Mouse (Mus musculus): Measurements from ENCODE around the gene Slc31a2. TPM values are rescaled to one million over a fixed set of nuclear protein-coding genes. Genes with fewer than 3 reads are reported as not detected.

The Slc31a2 gene
- polyA plus RNA-seq, 1 experiment from 2014 or later, result 15.9 TPM

DNA sequence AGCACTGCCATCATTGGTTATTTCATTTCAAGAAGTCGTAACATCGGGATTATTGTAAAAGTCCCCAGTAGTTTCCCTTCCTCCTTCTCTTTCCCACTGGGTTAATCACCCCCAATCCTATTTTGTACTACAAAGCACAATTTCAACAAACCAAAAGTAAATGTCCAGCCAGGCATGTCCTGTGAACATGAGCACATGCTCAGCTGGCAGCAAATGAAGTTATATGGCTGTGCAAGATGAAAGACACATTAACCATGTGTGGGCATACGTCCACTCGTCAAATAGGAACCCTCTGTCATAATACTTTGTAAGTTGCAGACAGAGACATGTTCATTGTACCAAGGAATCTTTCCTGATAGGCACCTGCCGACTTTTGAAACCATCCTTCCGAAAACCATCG, 20.6 kb downstream of the Slc31a2 start:
- no peaks in the 10 kb centered on the region for H3K9me3 ChIP-seq (replicated peaks)
- no peak overlapping the region for H3K9ac ChIP-seq (replicated peaks)
- 85% methylated on average over 7 of the region's 7 CpGs for WGBS
- ATAC-seq (ENCODE audit: low FRiP score), result no peak
- no peak overlapping the region for H3K4me2 ChIP-seq
- no peak overlapping the region for H3K27ac ChIP-seq (replicated peaks)
- no peaks in the 10 kb centered on the region for H3K27me3 ChIP-seq (replicated peaks)
- peaks cover 15% of the 10 kb centered on the region for H3K4me1 ChIP-seq
- H3K36me3 ChIP-seq, result no peaks in the 10 kb centered on the region
- H3K4me3 ChIP-seq (replicated peaks), result no peak overlapping the region

- ATAC-seq (ENCODE audit: low FRiP score), result peak; percentile 18; the same call in 1 of the 2 replicates
- 79% methylated on average over 8 of the region's 8 CpGs for WGBS
- peaks cover 26% of the 10 kb centered on the region for H3K4me1 ChIP-seq
- no peaks in the 10 kb centered on the region for H3K27me3 ChIP-seq (replicated peaks)
- no peak overlapping the region for H3K9ac ChIP-seq (replicated peaks)
- peak overlapping the region; percentile 82 for H3K4me3 ChIP-seq (replicated peaks)
- no peaks in the 10 kb centered on the region for H3K9me3 ChIP-seq (replicated peaks)
- H3K4me2 ChIP-seq, result peak overlapping the region; percentile 70
- H3K27ac ChIP-seq (replicated peaks), result no peak overlapping the region
- no peaks in the 10 kb centered on the region for H3K36me3 ChIP-seq
Observed at GRCm38 (mm10) chr4:62285576-62285975, 23.2 kb downstream of the Slc31a2 start.

GRCm38 (mm10) chr4:62286257-62286991, 24.1 kb downstream of the Slc31a2 start:
- ATAC-seq (ENCODE audit: low FRiP score), result peak; percentile 96
- 0% methylated on average over 55 of the region's 55 CpGs for WGBS
- Histone ChIP-seq H3K4me2 (peak overlapping the region; percentile 70), H3K27me3 (replicated peaks) (no peaks in the 10 kb centered on the region), H3K4me1 (peaks cover 26% of the 10 kb centered on the region), H3K36me3 (no peaks in the 10 kb centered on the region), H3K27ac (replicated peaks) (peak overlapping the region; percentile 77), H3K9me3 (replicated peaks) (no peaks in the 10 kb centered on the region), H3K4me3 (replicated peaks) (peak overlapping the region; percentile 82), H3K9ac (replicated peaks) (peak overlapping the region; percentile 62)

- Histone ChIP-seq H3K4me3 (replicated peaks) (peak overlapping the region; percentile 82), H3K4me1 (peaks cover 28% of the 10 kb centered on the region), H3K9ac (replicated peaks) (peak overlapping the region; percentile 62), H3K27me3 (replicated peaks) (no peaks in the 10 kb centered on the region), H3K36me3 (no peaks in the 10 kb centered on the region), H3K9me3 (replicated peaks) (no peaks in the 10 kb centered on the region), H3K27ac (replicated peaks) (peak overlapping the region; percentile 77; the same call in 1 of the 2 replicates), H3K4me2 (peak overlapping the region; percentile 70)
- WGBS, result 6% methylated on average over 12 of the region's 12 CpGs
- ATAC-seq (ENCODE audit: low FRiP score), result peak; percentile 10; the same call in 1 of the 2 replicates
Observed at GRCm38 (mm10) chr4:62286992-62287900, 24.9 kb downstream of the Slc31a2 start.

DNA sequence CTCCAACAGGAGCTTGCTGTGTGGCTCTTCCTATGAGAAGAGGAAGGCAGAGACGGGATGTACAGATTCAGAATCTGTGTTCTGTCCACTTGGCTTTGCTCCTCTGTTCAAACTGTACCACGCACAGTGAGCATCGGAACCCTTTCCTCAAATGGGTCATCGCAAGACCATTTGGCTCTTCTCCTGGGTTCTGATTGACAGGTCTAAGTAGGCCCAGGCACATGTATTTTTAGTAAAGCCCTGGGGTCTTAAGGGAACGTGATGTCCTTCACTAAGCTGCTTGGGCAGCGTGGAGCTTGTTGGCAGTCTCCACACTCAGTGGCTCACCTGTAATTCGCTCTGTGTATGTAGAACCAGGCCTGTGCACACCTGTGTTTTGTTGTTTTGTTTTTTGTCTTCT, 26.9 kb downstream of the Slc31a2 start:
- 89% methylated on average over 7 of the region's 7 CpGs for WGBS
- no peak for ATAC-seq (ENCODE audit: low FRiP score)
- no peaks in the 10 kb centered on the region for H3K9me3 ChIP-seq (replicated peaks)
- peaks cover 7% of the 10 kb centered on the region for H3K36me3 ChIP-seq
- H3K4me3 ChIP-seq (replicated peaks), result no peak overlapping the region
- no peak overlapping the region for H3K9ac ChIP-seq (replicated peaks)
- H3K27me3 ChIP-seq (replicated peaks), result no peaks in the 10 kb centered on the region
- H3K4me2 ChIP-seq, result no peak overlapping the region
- H3K4me1 ChIP-seq, result peaks cover 42% of the 10 kb centered on the region
- no peak overlapping the region for H3K27ac ChIP-seq (replicated peaks)

DNA sequence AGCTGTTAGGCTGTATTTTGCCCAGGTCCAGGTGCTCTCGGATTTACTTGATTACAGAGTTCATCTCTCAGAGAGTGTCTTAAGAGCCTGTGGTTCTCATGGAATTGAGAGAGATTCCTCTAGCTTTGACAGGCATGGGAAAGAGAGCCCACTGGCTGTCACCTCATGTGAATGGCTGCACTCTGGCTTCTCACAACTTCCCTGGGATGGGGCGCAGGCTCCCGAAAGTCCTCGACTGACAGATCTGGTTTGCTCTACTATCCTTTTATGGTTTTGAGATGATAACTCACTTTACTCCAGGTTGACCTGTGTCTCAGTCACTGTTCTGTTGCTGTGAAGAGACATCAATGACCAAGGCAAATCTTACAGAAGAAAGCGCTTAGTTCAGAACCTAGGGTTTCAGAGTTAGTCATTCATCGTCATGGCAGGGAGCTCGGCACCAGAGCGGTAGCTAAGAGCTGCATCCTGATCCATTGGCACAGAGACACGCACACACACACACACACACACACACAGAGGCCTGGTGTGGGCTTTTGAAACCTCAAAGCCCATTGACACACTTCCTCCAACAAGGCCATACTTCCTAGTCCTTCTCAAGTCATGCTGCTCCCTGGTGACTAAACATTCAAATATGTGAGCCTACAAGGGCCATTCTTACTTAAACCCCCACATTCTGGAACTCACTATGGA, 28.6 kb downstream of the Slc31a2 start:
- H3K9ac ChIP-seq (replicated peaks), result no peak overlapping the region
- ATAC-seq (ENCODE audit: low FRiP score), result no peak
- H3K4me2 ChIP-seq, result no peak overlapping the region
- no peak overlapping the region for H3K27ac ChIP-seq (replicated peaks)
- H3K9me3 ChIP-seq (replicated peaks), result no peaks in the 10 kb centered on the region
- H3K4me1 ChIP-seq, result peaks cover 39% of the 10 kb centered on the region
- peaks cover 18% of the 10 kb centered on the region for H3K36me3 ChIP-seq
- WGBS, result 90% methylated on average over 9 of the region's 9 CpGs
- no peaks in the 10 kb centered on the region for H3K27me3 ChIP-seq (replicated peaks)
- no peak overlapping the region for H3K4me3 ChIP-seq (replicated peaks)

DNA sequence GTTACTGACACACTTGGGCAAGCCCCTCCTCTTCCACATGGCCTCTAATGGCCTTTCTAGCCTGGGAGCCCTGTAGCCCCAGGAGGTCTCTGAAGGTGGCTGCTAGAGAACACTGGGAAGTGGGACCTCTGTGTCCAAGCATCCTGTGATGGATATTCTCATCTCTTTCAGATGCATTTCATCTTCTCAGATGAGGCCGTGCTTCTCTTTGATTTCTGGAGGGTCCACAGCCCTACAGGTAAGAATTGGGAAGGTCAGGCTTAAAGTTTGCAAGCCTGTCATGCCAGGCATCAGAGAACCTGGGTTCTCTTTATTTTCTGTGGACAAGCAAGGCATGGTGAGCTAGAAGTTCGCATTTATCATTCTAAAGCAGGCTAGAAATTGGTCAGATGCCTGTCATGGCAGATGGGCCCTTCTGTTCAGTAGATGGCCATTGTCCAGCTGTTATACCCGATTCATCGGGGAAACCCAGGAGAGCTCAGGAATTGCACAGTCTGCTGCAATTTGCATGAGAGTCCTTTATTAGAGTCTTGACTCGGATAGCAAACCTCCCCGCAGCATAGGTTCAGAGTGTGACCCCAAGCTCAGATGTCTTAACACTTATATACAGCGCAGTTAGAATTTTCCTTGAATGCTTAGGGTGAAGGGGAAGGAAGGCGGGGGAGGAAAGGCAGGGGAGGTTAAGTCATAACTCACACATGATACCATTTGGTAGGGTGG, 30.3 kb downstream of the Slc31a2 start:
- H3K36me3 ChIP-seq, result peaks cover 34% of the 10 kb centered on the region
- 0 out of 2 replicates have a peak, but pooled peaks have one; percentile 18 for ATAC-seq (ENCODE audit: low FRiP score)
- H3K4me3 ChIP-seq (replicated peaks), result no peak overlapping the region
- no peak overlapping the region for H3K4me2 ChIP-seq
- H3K27ac ChIP-seq (replicated peaks), result no peak overlapping the region
- H3K9me3 ChIP-seq (replicated peaks), result no peaks in the 10 kb centered on the region
- WGBS, result 22% methylated on average over 8 of the region's 8 CpGs
- H3K4me1 ChIP-seq, result peaks cover 30% of the 10 kb centered on the region
- H3K27me3 ChIP-seq (replicated peaks), result no peaks in the 10 kb centered on the region
- H3K9ac ChIP-seq (replicated peaks), result no peak overlapping the region

- Histone ChIP-seq H3K9me3 (replicated peaks) (no peaks in the 10 kb centered on the region), H3K4me2 (no peak overlapping the region), H3K9ac (replicated peaks) (no peak overlapping the region), H3K4me3 (replicated peaks) (no peak overlapping the region), H3K36me3 (peaks cover 41% of the 10 kb centered on the region), H3K4me1 (peaks cover 24% of the 10 kb centered on the region), H3K27me3 (replicated peaks) (no peaks in the 10 kb centered on the region), H3K27ac (replicated peaks) (no peak overlapping the region)
- 28% methylated on average over 10 of the region's 10 CpGs for WGBS
- no peak for ATAC-seq (ENCODE audit: low FRiP score)
Observed at GRCm38 (mm10) chr4:62293219-62293861, 31.0 kb downstream of the Slc31a2 start.

- Histone ChIP-seq H3K36me3 (peaks cover 55% of the 10 kb centered on the region), H3K4me1 (peaks cover 16% of the 10 kb centered on the region), H3K4me3 (replicated peaks) (no peak overlapping the region), H3K27me3 (replicated peaks) (no peaks in the 10 kb centered on the region), H3K27ac (replicated peaks) (no peak overlapping the region), H3K9me3 (replicated peaks) (no peaks in the 10 kb centered on the region), H3K9ac (replicated peaks) (no peak overlapping the region), H3K4me2 (no peak overlapping the region)
- WGBS, result 85% methylated on average over 1 of the region's 1 CpGs
- ATAC-seq (ENCODE audit: low FRiP score), result no peak
Observed at GRCm38 (mm10) chr4:62294741-62295140, 32.4 kb downstream of the Slc31a2 start.

- 86% methylated on average over 3 of the region's 3 CpGs for WGBS
- no peak for ATAC-seq (ENCODE audit: low FRiP score)
- Histone ChIP-seq H3K4me2 (no peak overlapping the region), H3K27ac (replicated peaks) (no peak overlapping the region), H3K9ac (replicated peaks) (no peak overlapping the region), H3K27me3 (replicated peaks) (no peaks in the 10 kb centered on the region), H3K4me3 (replicated peaks) (no peak overlapping the region), H3K36me3 (peaks cover 78% of the 10 kb centered on the region), H3K9me3 (replicated peaks) (no peaks in the 10 kb centered on the region), H3K4me1 (peaks cover 11% of the 10 kb centered on the region)
Observed at GRCm38 (mm10) chr4:62297280-62298130, 35.1 kb downstream of the Slc31a2 start.

Measured in neural tube, embryonic 15.5 days (tissue).